Mouse (Mus musculus) hindbrain, embryonic 11.5 days (tissue): ENCODE results near the gene S100a5. TPM values are rescaled to one million over a fixed set of nuclear protein-coding genes. Genes with fewer than 3 reads are reported as not detected.

ENCODE experiments used
- ATAC-seq: fragments of 200-750 bp; cut with Nextera tagmentation; 2 replicates; pipeline ENCODE4 v1.8.0; 2017; ENCODE audit warnings: mild to moderate bottlenecking, moderate TSS enrichment, moderate library complexity; ENCODE audit not compliant: low FRiP score
- DNase-seq: peaks from one replicate; pipeline ENCODE4 v3.0.0-alpha.2; 2015; ENCODE audit warnings: low spot score
- H3K27ac ChIP-seq: fragments of 300-500 bp; sonication (generic); 2 replicates; pipeline ENCODE4 v1.5.1; 2014; ENCODE audit warnings: mild to moderate bottlenecking, low read depth, low read length
- H3K27me3 ChIP-seq: fragments of 300-500 bp; sonication (generic); 2 replicates; pipeline ENCODE4 v1.6.1; 2014; ENCODE audit warnings: mild to moderate bottlenecking, low read length, moderate library complexity, mixed read lengths; ENCODE audit not compliant: control insufficient read depth, insufficient read depth
- H3K36me3 ChIP-seq: fragments of 300-500 bp; sonication (generic); 2 replicates; pipeline ENCODE4 v1.6.1; 2014; ENCODE audit warnings: mild to moderate bottlenecking, low read length, moderate library complexity, mixed read lengths; ENCODE audit not compliant: control insufficient read depth, insufficient read depth
- H3K4me1 ChIP-seq: fragments of 300-500 bp; sonication (generic); replicated peaks from 2 replicates; pipeline ENCODE4 v1.6.1; 2014; ENCODE audit warnings: low read length, mixed read lengths; ENCODE audit not compliant: control insufficient read depth, insufficient read depth
- H3K4me2 ChIP-seq: fragments of 300-500 bp; sonication (generic); replicated peaks from 2 replicates; pipeline ENCODE4 v1.6.1; 2014; ENCODE audit warnings: mild to moderate bottlenecking, low read depth, low read length
- H3K4me3 ChIP-seq: fragments of 300-500 bp; sonication (generic); 2 replicates; pipeline ENCODE4 v1.5.1; 2014; ENCODE audit warnings: low read depth, low read length
- H3K9ac ChIP-seq: fragments of 300-500 bp; sonication (generic); 2 replicates; pipeline ENCODE4 v1.6.1; 2014; ENCODE audit warnings: low read depth, low read length
- H3K9me3 ChIP-seq: fragments of 300-500 bp; sonication (generic); 2 replicates; pipeline ENCODE4 v1.6.1; 2016; ENCODE audit warnings: low read length; ENCODE audit not compliant: control insufficient read depth
- WGBS: fragments of 180-500 bp; shearing (Covaris S2); extraction: QIAGEN DNeasy Blood & Tissue Kit; methylation state at CpG from one replicate; pipeline ENCODE4 v1.1.7; 2014; 5-methylcytosine and 5-hydroxymethylcytosine counted together
- polyA plus RNA-seq: library from polyadenylated mRNA; unstranded; fragments of >200 nt; fragmentation: Nextera tagmentation; extraction: Ambion mirVana; gene quantifications from 2 replicates; pipeline ENCODE4 v1.2.1, GENCODE M21; 2014

S100a5 gene
- polyA plus RNA-seq, 1 experiment from 2014 or later, result not detected

DNA sequence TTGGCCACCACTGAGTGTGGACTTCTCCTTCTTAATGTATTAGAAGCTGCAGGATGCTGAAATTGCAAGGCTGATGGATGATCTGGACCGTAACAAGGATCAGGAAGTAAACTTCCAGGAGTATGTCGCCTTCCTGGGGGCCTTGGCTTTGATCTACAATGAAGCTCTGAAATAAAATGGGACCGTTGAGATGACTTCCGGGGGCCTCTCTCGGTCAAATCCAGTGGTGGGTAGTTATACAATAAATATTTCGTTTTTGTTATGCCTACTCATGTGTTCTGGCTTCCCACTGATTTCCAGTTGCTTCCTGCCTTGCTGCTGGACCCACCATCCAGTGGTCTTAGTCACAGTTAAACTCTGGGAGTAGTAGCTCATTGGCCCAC is 5.8 kb downstream of the S100a5 start:
- Histone ChIP-seq H3K4me2 (no peak overlapping the region), H3K36me3 (no peaks in the 10 kb centered on the region), H3K27ac (no peak overlapping the region), H3K9me3 (no peaks in the 10 kb centered on the region), H3K4me3 (no peak overlapping the region), H3K27me3 (no peaks in the 10 kb centered on the region), H3K9ac (no peak overlapping the region), H3K4me1 (peaks cover 2% of the 10 kb centered on the region; the same call in 1 of the 2 replicates)
- DNase-seq (no peak), ATAC-seq (no peak)
- WGBS, result 87% methylated on average over 6 of the region's 6 CpGs

GRCm38 (mm10) chr3:90614611-90615251 is 6.4 kb downstream of the S100a5 start:
- ATAC-seq (no peak), DNase-seq (no peak)
- Histone ChIP-seq H3K4me3 (no peak overlapping the region), H3K4me2 (no peak overlapping the region), H3K27me3 (no peaks in the 10 kb centered on the region), H3K9me3 (no peaks in the 10 kb centered on the region), H3K4me1 (peaks cover 2% of the 10 kb centered on the region; the same call in 1 of the 2 replicates), H3K9ac (no peak overlapping the region), H3K27ac (no peak overlapping the region), H3K36me3 (no peaks in the 10 kb centered on the region)
- 84% methylated on average over 11 of the region's 11 CpGs for WGBS

DNA sequence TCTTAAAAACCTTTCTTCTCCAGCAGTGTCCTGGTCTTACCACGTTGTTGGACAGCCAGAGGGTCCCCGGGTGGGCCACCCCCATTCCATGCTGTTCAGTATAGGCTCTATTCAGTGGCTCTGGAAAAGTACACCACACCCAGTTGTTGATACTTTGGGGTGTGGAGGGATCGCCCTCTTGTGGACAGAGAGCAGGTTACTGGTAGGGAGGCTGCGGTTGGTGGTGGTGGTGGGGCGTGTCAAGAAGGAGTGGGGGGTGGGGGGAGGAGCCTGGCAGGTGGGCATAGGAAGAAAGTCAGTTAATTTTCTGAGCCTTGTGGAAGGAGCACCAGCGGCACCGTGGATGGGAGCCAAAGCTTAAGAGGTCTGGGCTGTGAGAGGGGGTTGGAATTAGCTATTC is 7.1 kb downstream of the S100a5 start:
- DNase-seq (peak; percentile 53), ATAC-seq (0 out of 2 replicates have a peak, but pooled peaks have one; percentile 37)
- 17% methylated on average over 7 of the region's 7 CpGs for WGBS
- H3K27ac ChIP-seq, result no peak overlapping the region
- no peaks in the 10 kb centered on the region for H3K9me3 ChIP-seq
- no peak overlapping the region for H3K9ac ChIP-seq
- no peaks in the 10 kb centered on the region for H3K27me3 ChIP-seq
- H3K4me3 ChIP-seq, result no peak overlapping the region
- no peaks in the 10 kb centered on the region for H3K36me3 ChIP-seq
- no peak overlapping the region for H3K4me2 ChIP-seq
- peaks cover 2% of the 10 kb centered on the region; the same call in 1 of the 2 replicates for H3K4me1 ChIP-seq

- Histone ChIP-seq H3K4me2 (no peak overlapping the region), H3K9me3 (no peaks in the 10 kb centered on the region), H3K36me3 (no peaks in the 10 kb centered on the region), H3K9ac (no peak overlapping the region), H3K4me3 (no peak overlapping the region), H3K4me1 (peaks cover 2% of the 10 kb centered on the region; the same call in 1 of the 2 replicates), H3K27ac (no peak overlapping the region), H3K27me3 (no peaks in the 10 kb centered on the region)
- WGBS, result 88% methylated on average over 1 of the region's 1 CpGs
- no peak for ATAC-seq
- no peak for DNase-seq
These were observed 7.6 kb downstream of the S100a5 start for GRCm38 (mm10) chr3:90615911-90616310.

DNA sequence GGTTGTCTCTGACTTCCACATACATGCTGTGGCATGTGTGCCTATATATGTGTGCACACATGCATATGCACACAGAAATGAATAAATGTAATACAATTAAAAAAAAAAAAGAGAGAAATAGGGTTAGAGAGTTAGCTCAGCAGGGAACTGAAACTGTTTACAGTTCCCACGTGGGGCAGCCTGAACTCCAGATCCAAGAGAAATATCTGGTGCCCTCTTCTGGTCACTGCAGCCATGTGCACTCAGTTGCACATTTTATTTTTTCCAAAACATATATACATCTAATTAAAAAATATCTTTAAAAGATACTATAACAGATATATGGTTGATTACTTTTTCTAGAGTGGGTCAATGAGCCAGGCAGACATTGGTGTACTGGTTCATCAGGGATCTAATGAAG is 9.3 kb downstream of the S100a5 start:
- ATAC-seq, result no peak
- 19% methylated on average over 1 of the region's 1 CpGs for WGBS
- no peak overlapping the region for H3K4me2 ChIP-seq
- no peak overlapping the region for H3K27ac ChIP-seq
- no peak overlapping the region for H3K4me3 ChIP-seq
- no peak overlapping the region for H3K9ac ChIP-seq
- H3K4me1 ChIP-seq, result peaks cover 2% of the 10 kb centered on the region; the same call in 1 of the 2 replicates
- no peaks in the 10 kb centered on the region for H3K36me3 ChIP-seq
- H3K27me3 ChIP-seq, result no peaks in the 10 kb centered on the region
- no peak for DNase-seq
- H3K9me3 ChIP-seq, result no peaks in the 10 kb centered on the region

- H3K4me1 ChIP-seq, result no peaks in the 10 kb centered on the region
- no peak overlapping the region for H3K9ac ChIP-seq
- no peaks in the 10 kb centered on the region for H3K36me3 ChIP-seq
- ATAC-seq (no peak), DNase-seq (no peak)
- no peak overlapping the region for H3K4me2 ChIP-seq
- WGBS, result 57% methylated on average over 7 of the region's 7 CpGs
- no peak overlapping the region for H3K4me3 ChIP-seq
- H3K27me3 ChIP-seq, result no peaks in the 10 kb centered on the region
- H3K9me3 ChIP-seq, result no peaks in the 10 kb centered on the region
- no peak overlapping the region for H3K27ac ChIP-seq
These were observed 13.2 kb downstream of the S100a5 start for GRCm38 (mm10) chr3:90621552-90621951.

GRCm38 (mm10) chr3:90623435-90624071 is 15.2 kb downstream of the S100a5 start:
- DNase-seq, result peak; percentile 48

DNA sequence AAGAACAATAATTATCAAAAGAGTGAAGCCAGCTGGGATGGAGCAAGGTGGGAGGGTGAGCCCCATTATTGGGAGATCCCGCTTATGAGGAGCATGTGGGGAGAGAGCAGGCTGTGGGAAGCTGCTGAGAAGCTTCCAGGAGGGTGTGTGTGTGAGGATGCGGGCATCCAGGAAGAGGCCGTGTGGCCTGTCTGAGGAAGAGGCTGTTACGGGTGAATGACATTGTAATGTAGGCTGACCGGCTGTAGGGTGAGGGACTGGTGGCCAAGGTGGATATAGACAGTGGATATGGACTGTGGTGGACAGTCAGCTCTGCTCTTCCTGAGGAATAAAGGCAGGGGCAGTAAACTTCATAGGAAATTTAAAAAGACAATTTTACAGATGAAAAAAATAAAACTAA is 17.2 kb downstream of the S100a5 start:
- H3K27me3 ChIP-seq, result no peaks in the 10 kb centered on the region
- no peak overlapping the region for H3K27ac ChIP-seq
- DNase-seq (no peak), ATAC-seq (no peak)
- no peaks in the 10 kb centered on the region for H3K9me3 ChIP-seq
- no peaks in the 10 kb centered on the region for H3K4me1 ChIP-seq
- H3K4me3 ChIP-seq, result no peak overlapping the region
- no peak overlapping the region for H3K9ac ChIP-seq
- no peak overlapping the region for H3K4me2 ChIP-seq
- WGBS, result 76% methylated on average over 5 of the region's 5 CpGs
- no peaks in the 10 kb centered on the region for H3K36me3 ChIP-seq

More at GRCm38 (mm10) chr3:90623435-90624071, 15.2 kb downstream of the S100a5 start:
- no peak overlapping the region for H3K9ac ChIP-seq
- 6% methylated on average over 2 of the region's 2 CpGs for WGBS
- no peak overlapping the region for H3K27ac ChIP-seq
- H3K36me3 ChIP-seq, result no peaks in the 10 kb centered on the region
- H3K9me3 ChIP-seq, result no peaks in the 10 kb centered on the region
- H3K4me3 ChIP-seq, result no peak overlapping the region
- ATAC-seq, result peak; percentile 56; the same call in 1 of the 2 replicates
- no peaks in the 10 kb centered on the region for H3K27me3 ChIP-seq
- no peaks in the 10 kb centered on the region for H3K4me1 ChIP-seq
- no peak overlapping the region for H3K4me2 ChIP-seq
